Mouse (Mus musculus) intestine, embryonic 14.5 days (tissue): Measurements from ENCODE around the gene Loxl1. TPM values are rescaled to one million over a fixed set of nuclear protein-coding genes. Genes with fewer than 3 reads are reported as not detected.

Experiments
- ATAC-seq: fragments of 200-750 bp; cut with Nextera tagmentation; replicated peaks from 2 replicates; pipeline ENCODE4 v1.8.0; 2017; ENCODE audit warnings: low read depth, moderate number of reproducible peaks, moderate TSS enrichment, moderate library complexity; ENCODE audit not compliant: low FRiP score, low TSS enrichment
- DNase-seq: peaks from one replicate; pipeline ENCODE4 v3.0.0-alpha.2; 2018; ENCODE audit warnings: low spot score
- H3K27ac ChIP-seq: fragments of 300-500 bp; sonication (generic); 2 replicates; pipeline ENCODE4 v1.5.1; 2014; ENCODE audit warnings: low read depth, mild to moderate bottlenecking, control low read depth
- H3K27me3 ChIP-seq: fragments of 300-500 bp; sonication (generic); replicated peaks from 2 replicates; pipeline ENCODE4 v1.6.1; 2014; ENCODE audit warnings: low read length, control low read depth; ENCODE audit not compliant: control insufficient read depth, insufficient read depth
- H3K36me3 ChIP-seq: fragments of 300-500 bp; sonication (generic); 2 replicates; pipeline ENCODE4 v1.6.1; 2014; ENCODE audit warnings: low read length, control low read depth; ENCODE audit not compliant: control insufficient read depth, insufficient read depth
- H3K4me1 ChIP-seq: fragments of 300-500 bp; sonication (generic); replicated peaks from 2 replicates; pipeline ENCODE4 v1.6.1; 2014; ENCODE audit warnings: low read length, control low read depth, mixed read lengths; ENCODE audit not compliant: control insufficient read depth, insufficient read depth
- H3K4me2 ChIP-seq: fragments of 300-500 bp; sonication (generic); 2 replicates; pipeline ENCODE4 v1.6.1; 2014; ENCODE audit warnings: low read length
- H3K4me3 ChIP-seq: fragments of 300-500 bp; sonication (generic); 2 replicates; pipeline ENCODE4 v1.5.1; 2014; ENCODE audit warnings: low read depth, low read length, control low read depth, mixed read lengths
- H3K9ac ChIP-seq: fragments of 300-500 bp; sonication (generic); 2 replicates; pipeline ENCODE4 v1.6.1; 2014; ENCODE audit warnings: mild to moderate bottlenecking, low read length
- H3K9me3 ChIP-seq: fragments of 300-500 bp; sonication (generic); 2 replicates; pipeline ENCODE4 v1.6.1; 2016; ENCODE audit warnings: low read length, control low read depth; ENCODE audit not compliant: control insufficient read depth
- WGBS: fragments of 180-500 bp; shearing (Covaris S2); extraction: QIAGEN DNeasy Blood & Tissue Kit; methylation state at CpG from one replicate; pipeline ENCODE4 v1.1.7; 2014; 5-methylcytosine and 5-hydroxymethylcytosine counted together
- polyA plus RNA-seq: library from polyadenylated mRNA; unstranded; fragments of >200 nt; fragmentation: Nextera tagmentation; extraction: Ambion mirVana; gene quantifications from 2 replicates; pipeline ENCODE4 v1.2.1, GENCODE M21; 2014

Loxl1 gene
- polyA plus RNA-seq, 1 experiment from 2014 or later: 31.8 TPM

DNA sequence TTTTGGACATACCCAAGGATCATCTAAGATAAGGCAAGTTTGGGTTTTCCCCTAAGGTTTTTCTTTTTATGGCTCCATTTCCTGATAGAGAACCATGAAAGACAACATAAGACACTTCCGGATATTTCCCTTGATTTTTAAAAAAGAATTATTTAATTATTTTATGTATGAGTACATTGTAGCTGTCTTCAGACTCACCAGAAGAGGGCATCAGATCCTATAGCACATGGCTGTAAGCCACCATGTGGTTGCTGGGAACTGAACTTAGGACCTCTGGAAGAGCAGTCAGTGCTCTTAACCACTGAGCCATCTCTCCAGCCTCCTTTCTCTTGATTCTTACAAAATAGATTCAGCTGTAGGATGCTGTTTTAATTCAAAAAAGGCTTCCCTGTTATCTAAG is 28.8 kb upstream of the Loxl1 start:
- Histone ChIP-seq H3K4me1 (peaks cover 8% of the 10 kb centered on the region), H3K4me2 (no peak overlapping the region), H3K9ac (no peak overlapping the region), H3K27me3 (no peaks in the 10 kb centered on the region), H3K9me3 (no peaks in the 10 kb centered on the region), H3K4me3 (no peak overlapping the region), H3K36me3 (no peaks in the 10 kb centered on the region), H3K27ac (no peak overlapping the region)
- DNase-seq (no peak), ATAC-seq (no peak)
- WGBS: 91% methylated on average over 1 of the region's 1 CpGs

DNA sequence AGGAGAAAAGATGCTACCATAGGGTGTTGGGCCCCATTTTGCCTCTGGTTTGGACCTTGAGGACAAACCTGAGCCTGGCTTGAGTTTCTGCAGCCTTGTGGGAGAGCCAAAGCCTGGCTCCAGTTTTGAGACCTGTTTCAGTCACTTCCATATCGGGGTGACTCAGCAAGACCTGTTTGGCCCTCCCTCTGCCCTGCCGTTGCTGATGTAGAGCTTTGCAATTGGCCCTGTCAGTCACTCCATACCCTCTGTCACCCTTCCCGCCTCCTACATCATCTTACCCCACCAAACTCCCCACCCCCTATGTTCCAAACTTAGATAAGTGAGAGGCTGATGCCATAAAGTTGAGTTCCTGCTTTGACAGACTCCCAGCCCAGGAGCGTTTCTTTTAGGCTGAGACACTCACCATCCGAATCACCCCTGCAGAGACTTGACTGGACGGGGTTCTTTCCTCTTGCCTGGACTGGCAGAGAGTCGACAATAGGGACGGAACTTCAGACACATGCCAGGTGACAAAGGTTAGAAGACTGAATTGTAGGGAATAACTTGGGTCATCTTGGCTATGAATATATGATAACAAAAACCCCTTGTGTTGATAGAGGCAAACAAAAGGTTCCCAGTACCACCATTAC is 23.8 kb upstream of the Loxl1 start:
- H3K9me3 ChIP-seq: no peaks in the 10 kb centered on the region
- H3K27me3 ChIP-seq: no peaks in the 10 kb centered on the region
- no peak overlapping the region for H3K9ac ChIP-seq
- ATAC-seq: no peak
- no peaks in the 10 kb centered on the region for H3K36me3 ChIP-seq
- DNase-seq: no peak
- 61% methylated on average over 8 of the region's 8 CpGs for WGBS
- H3K4me1 ChIP-seq: no peaks in the 10 kb centered on the region
- H3K27ac ChIP-seq: no peak overlapping the region
- no peak overlapping the region for H3K4me2 ChIP-seq
- no peak overlapping the region for H3K4me3 ChIP-seq

DNA sequence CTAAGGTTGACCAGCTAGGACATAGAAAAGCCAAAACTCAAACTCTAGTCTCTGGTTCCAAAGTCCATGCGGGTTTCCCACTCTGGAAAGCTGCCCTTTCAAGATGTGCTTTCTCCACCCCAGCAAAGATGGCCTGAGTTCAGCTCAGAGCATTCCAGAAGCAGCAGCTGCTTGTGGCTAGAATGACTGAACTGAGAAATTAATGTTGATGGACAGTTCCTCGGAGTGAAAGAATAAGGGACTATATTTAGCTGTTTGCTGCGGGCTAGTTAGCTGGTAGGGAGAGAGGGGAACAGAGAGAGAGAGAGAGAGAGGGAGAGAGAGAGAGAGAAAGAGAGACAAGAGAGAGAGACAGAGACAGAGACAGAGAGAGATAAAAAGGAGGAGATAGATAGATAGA is 18.3 kb upstream of the Loxl1 start:
- Histone ChIP-seq H3K4me2 (no peak overlapping the region), H3K27ac (no peak overlapping the region), H3K9ac (no peak overlapping the region), H3K36me3 (no peaks in the 10 kb centered on the region), H3K4me3 (no peak overlapping the region), H3K9me3 (no peaks in the 10 kb centered on the region), H3K27me3 (no peaks in the 10 kb centered on the region), H3K4me1 (no peaks in the 10 kb centered on the region)
- ATAC-seq: no peak
- WGBS: 67% methylated on average over 3 of the region's 3 CpGs
- DNase-seq: no peak

DNA sequence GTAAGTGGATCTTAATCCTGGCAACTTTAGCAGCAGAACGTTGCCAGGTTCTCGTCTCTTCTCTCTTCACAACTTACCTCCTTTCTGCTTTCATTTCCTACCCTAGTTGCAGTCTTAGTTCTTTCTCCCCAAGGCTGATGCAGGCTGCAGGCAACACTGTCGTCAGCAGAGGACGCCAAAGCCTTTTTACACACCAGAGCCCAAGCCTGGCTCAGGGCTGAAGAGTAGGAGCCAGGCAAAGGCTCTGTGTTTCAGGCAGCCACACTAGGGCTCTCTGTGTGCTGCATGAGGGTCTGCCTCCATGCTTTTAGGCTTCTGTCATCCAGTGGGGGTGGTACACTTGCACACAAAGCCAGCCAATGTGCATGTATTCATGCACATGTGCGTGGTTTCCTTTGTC is 17.3 kb upstream of the Loxl1 start:
- Histone ChIP-seq H3K27me3 (no peaks in the 10 kb centered on the region), H3K4me1 (no peaks in the 10 kb centered on the region), H3K4me2 (no peak overlapping the region), H3K27ac (no peak overlapping the region), H3K9me3 (no peaks in the 10 kb centered on the region), H3K36me3 (no peaks in the 10 kb centered on the region), H3K4me3 (no peak overlapping the region), H3K9ac (no peak overlapping the region)
- ATAC-seq (0 out of 2 replicates have a peak, but pooled peaks have one; percentile 55), DNase-seq (peak; percentile 69)
- WGBS: 21% methylated on average over 5 of the region's 5 CpGs

DNA sequence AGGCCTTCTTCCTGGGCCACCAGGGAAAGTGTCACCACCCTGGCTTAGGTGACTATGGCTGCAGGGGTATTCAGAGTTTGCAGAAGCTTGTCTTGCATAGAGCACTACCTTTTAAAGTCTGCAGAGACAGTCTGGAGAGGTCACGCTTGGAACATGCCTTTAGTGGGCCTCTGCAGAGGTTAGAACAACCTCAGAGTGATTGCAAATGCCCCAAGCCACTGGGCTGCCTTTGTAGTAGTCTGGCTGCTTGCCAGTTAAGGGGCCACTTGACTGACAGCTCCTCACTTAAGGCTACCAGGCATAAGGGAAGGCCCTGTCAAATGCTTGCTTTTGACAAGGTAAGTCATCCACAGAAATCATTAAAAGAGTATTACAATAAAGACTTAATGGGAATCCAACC is 14.4 kb upstream of the Loxl1 start:
- no peaks in the 10 kb centered on the region for H3K27me3 ChIP-seq
- no peaks in the 10 kb centered on the region for H3K4me1 ChIP-seq
- H3K9ac ChIP-seq: no peak overlapping the region
- DNase-seq (no peak), ATAC-seq (no peak)
- H3K27ac ChIP-seq: no peak overlapping the region
- H3K4me2 ChIP-seq: no peak overlapping the region
- H3K4me3 ChIP-seq: no peak overlapping the region
- no peaks in the 10 kb centered on the region for H3K9me3 ChIP-seq
- WGBS: 65% methylated on average over 1 of the region's 1 CpGs
- H3K36me3 ChIP-seq: no peaks in the 10 kb centered on the region

DNA sequence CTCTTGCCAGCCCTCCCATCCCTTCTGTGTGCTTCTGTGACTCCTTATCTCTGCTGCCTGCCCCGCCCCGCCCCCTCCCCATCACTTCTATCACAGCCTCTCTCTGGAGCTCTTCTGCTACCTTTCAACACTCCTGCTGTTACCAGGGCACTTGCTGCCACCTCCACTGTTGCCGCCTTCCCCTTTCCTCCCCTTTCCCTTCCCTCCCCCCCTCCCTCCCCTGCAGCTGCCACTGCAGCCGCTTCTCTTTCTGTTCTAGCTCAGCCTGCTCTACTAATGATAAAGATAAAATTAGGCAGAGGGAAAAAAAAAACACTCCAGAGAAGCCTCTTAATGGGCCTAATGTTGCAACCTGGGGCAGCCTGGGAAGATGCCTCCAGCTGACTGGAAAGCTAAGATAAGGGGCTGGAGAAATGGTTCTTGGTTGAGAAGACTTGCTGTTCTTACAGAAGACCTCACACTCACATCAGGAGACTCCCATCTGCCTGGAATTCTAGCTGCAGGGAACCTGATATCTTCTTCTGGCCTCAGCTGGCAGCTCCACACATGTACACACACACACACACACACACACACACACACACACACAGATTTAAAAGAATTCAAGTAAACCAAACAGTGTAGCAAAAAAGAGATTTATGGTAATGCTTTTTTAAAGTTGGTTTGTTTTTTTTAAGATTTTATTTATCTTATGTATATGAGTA is 13.6 kb upstream of the Loxl1 start:
- H3K9ac ChIP-seq: no peak overlapping the region
- no peaks in the 10 kb centered on the region for H3K4me1 ChIP-seq
- no peak overlapping the region for H3K4me3 ChIP-seq
- DNase-seq (no peak), ATAC-seq (no peak)
- 26% methylated on average over 4 of the region's 4 CpGs for WGBS
- H3K4me2 ChIP-seq: no peak overlapping the region
- no peaks in the 10 kb centered on the region for H3K36me3 ChIP-seq
- no peaks in the 10 kb centered on the region for H3K27me3 ChIP-seq
- H3K9me3 ChIP-seq: no peaks in the 10 kb centered on the region
- H3K27ac ChIP-seq: no peak overlapping the region

DNA sequence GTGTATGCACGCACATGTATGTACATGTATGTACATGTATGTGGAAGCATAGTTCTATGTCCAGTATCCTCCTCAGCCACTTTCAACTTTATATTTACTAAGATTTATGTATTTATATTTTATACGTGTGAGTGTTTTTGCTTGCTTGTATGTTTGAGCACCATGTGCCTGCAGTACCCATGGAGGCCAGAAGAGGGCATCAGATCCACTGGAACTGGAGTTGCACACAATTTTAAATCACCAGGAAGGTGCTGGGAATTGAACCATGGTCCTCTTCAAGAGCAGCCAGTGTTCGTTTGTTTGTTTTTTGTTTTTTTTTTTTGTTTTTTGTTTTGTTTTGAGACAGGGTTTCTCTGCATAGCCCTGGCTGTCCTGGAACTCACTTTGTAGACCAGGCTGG is 8.7 kb upstream of the Loxl1 start:
- Histone ChIP-seq H3K36me3 (no peaks in the 10 kb centered on the region), H3K27ac (no peak overlapping the region), H3K27me3 (no peaks in the 10 kb centered on the region), H3K4me3 (no peak overlapping the region), H3K4me2 (no peak overlapping the region), H3K9me3 (no peaks in the 10 kb centered on the region), H3K4me1 (0 out of 2 replicates have a peak, but pooled peaks cover 7% of the 10 kb centered on the region), H3K9ac (no peak overlapping the region)
- WGBS: 96% methylated on average over 3 of the region's 3 CpGs
- ATAC-seq: no peak
- no peak for DNase-seq

DNA sequence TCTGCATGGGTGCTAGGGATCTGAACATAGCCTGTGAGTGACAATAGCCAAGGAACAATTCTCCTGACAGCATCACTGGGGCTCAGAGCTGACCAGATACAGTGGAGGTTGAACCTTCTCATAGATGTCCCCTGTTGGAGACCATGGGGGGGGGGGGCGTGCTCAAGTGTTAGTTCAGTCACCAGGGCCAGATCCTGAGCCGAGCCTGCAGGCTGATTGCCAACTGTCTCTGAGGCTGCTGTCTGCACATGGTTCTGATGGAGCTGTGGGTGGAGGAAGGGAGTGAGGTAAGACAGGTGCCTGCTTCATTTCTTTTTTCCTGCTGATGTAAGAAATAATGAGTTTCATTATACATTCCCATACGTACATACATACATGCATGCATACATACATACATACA is 5.3 kb upstream of the Loxl1 start:
- ATAC-seq (no peak), DNase-seq (no peak)
- H3K27ac ChIP-seq: no peak overlapping the region
- H3K9ac ChIP-seq: no peak overlapping the region
- no peak overlapping the region for H3K4me3 ChIP-seq
- H3K4me2 ChIP-seq: no peak overlapping the region
- peaks cover 17% of the 10 kb centered on the region; the same call in 1 of the 2 replicates for H3K4me1 ChIP-seq
- H3K36me3 ChIP-seq: no peaks in the 10 kb centered on the region
- no peaks in the 10 kb centered on the region for H3K27me3 ChIP-seq
- WGBS: 76% methylated on average over 3 of the region's 3 CpGs
- no peaks in the 10 kb centered on the region for H3K9me3 ChIP-seq

DNA sequence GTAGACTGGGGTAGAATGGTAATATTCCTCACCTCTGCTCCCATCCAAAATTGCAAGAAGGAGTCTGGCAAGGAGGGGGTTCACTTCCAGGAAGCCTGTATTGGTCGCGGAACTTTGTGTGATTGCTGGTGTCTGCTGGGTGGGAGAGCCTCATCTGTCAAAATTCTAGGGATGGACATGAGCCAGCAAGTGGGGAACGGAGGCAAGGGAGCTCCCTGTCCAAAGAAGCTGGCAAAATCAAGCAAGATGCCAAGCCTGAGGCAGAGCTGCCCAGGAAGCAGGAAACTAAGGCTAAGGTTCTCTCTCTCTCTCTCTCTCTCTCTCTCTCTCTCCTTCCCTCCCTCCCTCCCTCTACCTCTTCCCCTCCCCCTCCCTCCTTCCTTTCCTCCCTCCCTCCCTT is 4.4 kb upstream of the Loxl1 start:
- Histone ChIP-seq H3K4me2 (no peak overlapping the region), H3K4me1 (peaks cover 19% of the 10 kb centered on the region; the same call in 1 of the 2 replicates), H3K9me3 (no peaks in the 10 kb centered on the region), H3K27ac (no peak overlapping the region), H3K36me3 (no peaks in the 10 kb centered on the region), H3K9ac (no peak overlapping the region), H3K27me3 (0 out of 2 replicates have a peak, but pooled peaks cover 3% of the 10 kb centered on the region), H3K4me3 (no peak overlapping the region)
- ATAC-seq (no peak), DNase-seq (no peak)
- WGBS: 46% methylated on average over 3 of the region's 3 CpGs
